Mouse (Mus musculus) embryonic stem cell, embryonic (primary cell): Measurements from ENCODE around the gene Olfr221.

Experiments used
- CTCF ChIA-PET, 4 experiments: fragments of 300-600 bp in 2 of 4; fragments of 350-600 bp in 2 of 4; sonication (Branson Sonifier 250); formaldehyde crosslinking; loops; one replicate each; lab custom pipeline; 2022; ENCODE audit warnings: inconsistent platforms in 2 of 4; lab: Charles Lee
- POLR2A ChIA-PET, 4 experiments: fragments of 300-600 bp in 2 of 4; fragments of 350-600 bp in 2 of 4; sonication (Branson Sonifier 250); formaldehyde crosslinking; loops; one replicate each; lab custom pipeline; 2022; ENCODE audit warnings: antibody characterized with exemption in 4 of 4, inconsistent platforms in 1 of 4; lab: Charles Lee

Gene Olfr221

GRCm38 (mm10) chr14:52003981-52004495, 38.2 kb downstream of the Olfr221 start:
- ChIA-PET POLR2A (interaction anchor here (0.8 to 4.9 kb wide), 19 partner anchors 9 to 120 kb away, joined by 3 to 53 read pairs (median 5); partner anchors contain the start of genes Tmem253 (in 2 of the 4), Zfp219 (in 2 of the 4), Arhgef40 (in 1 of the 4) and Hnrnpc (in 1 of the 4)), CTCF (interaction anchor here in 2 of 4 experiments (0.9 to 1.6 kb wide), 4 partner anchors 9 to 54 kb away, joined by 3 to 7 read pairs (median 4); no protein-coding TSS in a partner anchor)

- ChIA-PET POLR2A (interaction anchor here in 3 of 4 experiments (0.5 to 7.8 kb wide), 18 partner anchors 8 to 307 kb away, joined by 3 to 55 read pairs (median 6); partner anchors contain the start of genes Arhgef40 (in 1 of the 3), Hnrnpc (in 1 of the 3) and Mettl3 (in 1 of the 3)), CTCF (interaction anchor here (0.8 to 2.2 kb wide), 14 partner anchors 9 to 97 kb away, joined by 3 to 15 read pairs (median 4); partner anchors contain the start of genes Arhgef40 (in 2 of the 4) and Zfp219 (in 1 of the 4))
Measured at GRCm38 (mm10) chr14:51997483-51997882, 44.8 kb downstream of the Olfr221 start.

- POLR2A ChIA-PET = interaction anchor here in 3 of 4 experiments (0.8 to 7.8 kb wide), 21 partner anchors 8 to 112 kb away, joined by 3 to 55 read pairs (median 6); partner anchors contain the start of genes Arhgef40 (in 2 of the 3) and Hnrnpc (in 1 of the 3)
- CTCF ChIA-PET = interaction anchor here (0.6 to 2.2 kb wide), 23 partner anchors 9 to 287 kb away, joined by 3 to 15 read pairs (median 4); partner anchors contain the start of genes Arhgef40 (in 3 of the 4), Mettl17 (in 1 of the 4) and Zfp219 (in 1 of the 4)
Measured at GRCm38 (mm10) chr14:51996866-51997265, 45.4 kb downstream of the Olfr221 start.

GRCm38 (mm10) chr14:51996231-51996841, 45.9 kb downstream of the Olfr221 start:
- ChIA-PET CTCF (interaction anchor here (0.6 to 2.2 kb wide), 22 partner anchors 10 to 115 kb away, joined by 3 to 15 read pairs (median 4); partner anchors contain the start of genes Arhgef40 (in 3 of the 4) and Mettl17 (in 1 of the 4)), POLR2A (interaction anchor here in 3 of 4 experiments (0.6 to 7.8 kb wide), 23 partner anchors 9 to 112 kb away, joined by 3 to 55 read pairs (median 6); partner anchors contain the start of genes Arhgef40 (in 2 of the 3) and Hnrnpc (in 1 of the 3))

GRCm38 (mm10) chr14:51995219-51995871, 46.9 kb downstream of the Olfr221 start:
- POLR2A ChIA-PET = interaction anchor here (0.6 to 7.8 kb wide), 15 partner anchors 8 to 313 kb away, joined by 3 to 55 read pairs (median 4); partner anchors contain the start of gene Arhgef40 (in 1 of the 4)
- CTCF ChIA-PET = interaction anchor here in 2 of 4 experiments (1.0 to 1.9 kb wide), 5 partner anchors 9 to 102 kb away, joined by 3 to 6 read pairs (median 3); no protein-coding TSS in a partner anchor

- ChIA-PET POLR2A (interaction anchor here in 2 of 4 experiments (0.9 to 7.8 kb wide), 10 partner anchors 10 to 90 kb away, joined by 3 to 55 read pairs (median 4); partner anchors contain the start of gene Arhgef40 (in 1 of the 2)), CTCF (interaction anchor here in 2 of 4 experiments (1.0 to 1.9 kb wide), 3 partner anchors 10 to 91 kb away, joined by 3 to 6 read pairs (median 3); no protein-coding TSS in a partner anchor)
Measured at GRCm38 (mm10) chr14:51994453-51994852, 47.8 kb downstream of the Olfr221 start.

- ChIA-PET POLR2A (interaction anchor here in 3 of 4 experiments (0.6 to 1.7 kb wide), 7 partner anchors 14 to 77 kb away, joined by 3 to 7 read pairs (median 5); partner anchors contain the start of gene Zfp219 (in 2 of the 3)), CTCF (interaction anchor here in 2 of 4 experiments (1.1 to 1.4 kb wide), 3 partner anchors 15 to 86 kb away, joined by 3 to 5 read pairs (median 4); no protein-coding TSS in a partner anchor)
Measured at GRCm38 (mm10) chr14:51989461-51989970, 52.7 kb downstream of the Olfr221 start.

- CTCF ChIA-PET = interaction anchor here in 2 of 4 experiments (1.1 to 1.4 kb wide), 3 partner anchors 16 to 85 kb away, joined by 3 to 5 read pairs (median 4); no protein-coding TSS in a partner anchor
- POLR2A ChIA-PET = interaction anchor here in 2 of 4 experiments (0.7 to 1.7 kb wide), 7 partner anchors 16 to 85 kb away, joined by 3 to 7 read pairs (median 4); partner anchors contain the start of gene Zfp219 (in 2 of the 2)
Measured at GRCm38 (mm10) chr14:51988731-51989130, 53.5 kb downstream of the Olfr221 start.

GRCm38 (mm10) chr14:51987177-51987576, 55.1 kb downstream of the Olfr221 start:
- ChIA-PET POLR2A (interaction anchor here in 2 of 4 experiments (0.7 to 3.3 kb wide), 5 partner anchors 9 to 75 kb away, joined by 3 to 15 read pairs (median 3); no protein-coding TSS in a partner anchor), CTCF (interaction anchor here in 2 of 4 experiments (1.1 to 1.3 kb wide), 2 partner anchors 10 to 19 kb away, joined by 4 read pairs; no protein-coding TSS in a partner anchor)

GRCm38 (mm10) chr14:51986153-51986505, 56.1 kb downstream of the Olfr221 start:
- CTCF ChIA-PET = interaction anchor here in 2 of 4 experiments (1.0 to 2.3 kb wide), 4 partner anchors 11 to 103 kb away, joined by 4 to 14 read pairs (median 6); no protein-coding TSS in a partner anchor
- POLR2A ChIA-PET = interaction anchor here in 3 of 4 experiments (0.6 to 3.3 kb wide), 18 partner anchors 11 to 102 kb away, joined by 3 to 15 read pairs (median 4); partner anchors contain the start of gene Zfp219 (in 1 of the 3)

- POLR2A ChIA-PET = interaction anchor here in 3 of 4 experiments (0.6 to 3.3 kb wide), 26 partner anchors 10 to 102 kb away, joined by 3 to 15 read pairs (median 4); partner anchors contain the start of gene Zfp219 (in 1 of the 3)
- CTCF ChIA-PET = interaction anchor here in 2 of 4 experiments (1.0 to 2.3 kb wide), 4 partner anchors 12 to 102 kb away, joined by 4 to 14 read pairs (median 8); no protein-coding TSS in a partner anchor
Measured at GRCm38 (mm10) chr14:51985301-51986152, 56.7 kb downstream of the Olfr221 start.

GRCm38 (mm10) chr14:51984247-51985231, 57.7 kb downstream of the Olfr221 start, which contains the start of gene Arhgef40:
Gene Arhgef40 (plus strand): TSS chr14:51984719.
- ChIA-PET CTCF (interaction anchor here in 3 of 4 experiments (0.6 to 2.3 kb wide), 12 partner anchors 12 to 398 kb away, joined by 3 to 14 read pairs (median 5); no protein-coding TSS in a partner anchor), POLR2A (interaction anchor here in 2 of 4 experiments (0.6 to 3.3 kb wide), 24 partner anchors 9 to 288 kb away, joined by 3 to 15 read pairs (median 4); partner anchors contain the start of genes Ndrg2 (in 1 of the 2) and Zfp219 (in 1 of the 2))
